Mouse (Mus musculus): ENCODE results near the gene Cript.

GRCm38 (mm10) chr17:87049696-87050095, 24.3 kb downstream of the Cript start:
- TF ChIP-seq ZNF384 (IDR thresholded peaks at IDR 0.05; ENCODE audit: low read depth, low read length) (no peak), ZC3H11A (IDR thresholded peaks at IDR 0.05; ENCODE audit: borderline replicate concordance, low read depth, low read length) (no peak), HCFC1 (IDR thresholded peaks at IDR 0.05; ENCODE audit: borderline replicate concordance, insufficient read depth, low read length) (no peak), CHD2 (IDR thresholded peaks at IDR 0.05; ENCODE audit: low read depth, low read length) (no peak)

All from ES-E14 (cell line).